Mouse (Mus musculus): ENCODE measurements at regions not wholly inside any gene's neighbourhood (a gene's known extent, or its start where the extent isn't known, plus 50 kb on each side); places are given as distances from the start of the nearest gene placed in this dataset.

DNA sequence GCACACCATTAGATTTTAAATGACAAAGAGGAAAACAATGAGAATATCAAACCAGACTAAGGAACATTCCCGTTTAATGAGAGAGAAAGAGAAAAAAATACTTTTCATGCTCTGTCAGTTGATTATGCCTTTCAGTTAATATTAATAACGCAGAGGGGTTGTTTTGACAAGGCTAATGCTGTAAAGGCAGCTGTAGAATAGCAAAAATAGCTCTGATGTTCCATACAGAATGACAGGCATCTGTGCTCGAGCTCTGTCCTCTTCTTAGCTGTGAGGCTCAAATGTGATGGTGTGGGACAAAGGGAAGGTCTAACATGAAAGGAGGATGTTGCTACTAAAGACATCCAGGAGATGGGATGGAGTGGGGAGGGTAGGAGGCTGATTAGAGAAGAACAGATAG lies 87.1 kb upstream of the Fam3c start:
- no peak for DNase-seq

DNA sequence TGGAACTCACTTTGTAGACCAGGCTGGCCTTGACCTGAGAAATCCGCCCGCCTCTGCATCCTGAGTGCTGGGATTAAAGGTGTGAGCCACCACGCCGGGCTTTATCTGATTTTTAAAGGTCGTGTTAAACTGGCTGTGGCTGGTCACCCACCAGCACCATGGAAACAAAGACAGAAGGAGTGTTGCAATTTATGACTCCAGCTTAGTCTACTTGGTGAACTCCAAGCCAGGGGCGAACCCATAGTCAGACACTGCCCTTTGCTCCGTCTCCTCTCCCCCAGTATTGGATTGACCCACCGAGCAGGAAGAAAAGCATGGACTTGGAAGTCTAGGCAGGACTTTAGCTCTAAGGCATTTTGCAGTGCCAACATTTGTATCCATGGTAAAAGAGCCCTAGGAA lies 86.5 kb upstream of the Fam3c start:
- DNase-seq = no peak

DNA sequence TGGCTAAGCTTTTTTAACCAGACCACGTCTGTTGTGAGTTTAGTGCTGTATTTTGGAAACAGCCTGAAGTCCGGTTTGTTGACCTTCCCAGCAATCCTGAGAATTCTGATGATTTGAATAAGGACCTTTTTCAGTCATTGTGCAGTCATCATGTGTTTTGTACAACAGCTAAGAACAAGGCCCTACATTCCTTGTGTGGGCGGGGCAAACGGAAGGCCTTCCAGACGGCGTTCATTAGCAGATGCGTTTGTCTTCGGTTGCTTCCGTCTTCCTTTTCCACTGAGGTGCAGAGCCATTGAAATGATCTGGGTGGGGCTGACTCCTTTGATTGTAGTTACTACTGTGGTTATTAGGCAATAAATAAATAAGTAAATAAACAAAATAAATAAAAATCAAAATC lies 83.8 kb upstream of the Fam3c start:
- DNase-seq = no peak

DNA sequence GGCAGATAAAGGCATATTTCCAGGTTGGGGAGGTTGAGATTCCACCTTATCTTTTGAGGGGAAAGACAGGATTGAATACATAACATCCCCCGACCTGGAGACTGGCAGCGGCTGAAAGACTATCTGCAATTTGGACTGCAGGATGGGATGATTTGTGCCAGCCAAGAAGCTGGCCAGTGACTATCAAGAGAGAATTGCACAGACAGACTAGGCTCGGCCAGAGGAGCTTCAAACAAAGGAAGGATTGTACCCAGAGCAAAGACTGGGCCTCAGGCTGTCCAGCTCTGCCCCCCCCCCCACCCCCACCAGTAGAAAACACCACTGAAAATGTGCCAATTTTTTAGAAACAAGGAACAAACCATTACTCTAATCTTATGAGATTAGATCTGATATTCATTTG lies 73.0 kb upstream of the Fam3c start:
- no peak for DNase-seq

DNA sequence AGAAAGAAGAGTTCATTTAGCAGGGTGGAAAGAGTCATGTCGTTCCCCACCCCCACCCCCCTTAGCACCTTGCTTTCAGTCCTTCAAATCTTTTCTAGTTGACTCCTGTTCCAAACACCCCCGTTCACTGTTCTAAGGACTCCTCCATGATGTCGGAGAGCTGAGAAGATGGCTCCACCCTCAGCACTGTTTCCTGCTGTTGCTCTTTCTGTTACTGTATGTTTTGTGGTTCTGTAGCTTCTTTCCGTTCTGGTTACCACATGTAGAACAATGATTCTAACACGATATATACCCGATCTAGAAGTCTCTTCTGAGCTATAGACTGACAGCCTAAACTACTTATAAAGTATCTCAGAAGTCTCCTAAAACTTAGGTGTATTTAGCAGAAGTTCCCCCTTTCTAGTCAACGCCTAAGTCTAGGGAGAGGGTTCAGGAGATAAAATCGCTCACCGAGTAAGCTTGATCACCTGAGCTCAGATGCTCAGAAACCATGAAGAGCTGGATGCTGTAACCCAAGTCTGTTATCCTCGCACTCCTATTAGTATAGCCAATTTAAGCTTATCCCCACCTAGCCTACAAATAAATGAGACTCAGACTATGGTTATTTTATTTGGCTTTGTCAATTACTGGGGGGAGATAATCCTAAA lies 68.2 kb upstream of the Fam3c start:
- peak; percentile 66 for DNase-seq

DNA sequence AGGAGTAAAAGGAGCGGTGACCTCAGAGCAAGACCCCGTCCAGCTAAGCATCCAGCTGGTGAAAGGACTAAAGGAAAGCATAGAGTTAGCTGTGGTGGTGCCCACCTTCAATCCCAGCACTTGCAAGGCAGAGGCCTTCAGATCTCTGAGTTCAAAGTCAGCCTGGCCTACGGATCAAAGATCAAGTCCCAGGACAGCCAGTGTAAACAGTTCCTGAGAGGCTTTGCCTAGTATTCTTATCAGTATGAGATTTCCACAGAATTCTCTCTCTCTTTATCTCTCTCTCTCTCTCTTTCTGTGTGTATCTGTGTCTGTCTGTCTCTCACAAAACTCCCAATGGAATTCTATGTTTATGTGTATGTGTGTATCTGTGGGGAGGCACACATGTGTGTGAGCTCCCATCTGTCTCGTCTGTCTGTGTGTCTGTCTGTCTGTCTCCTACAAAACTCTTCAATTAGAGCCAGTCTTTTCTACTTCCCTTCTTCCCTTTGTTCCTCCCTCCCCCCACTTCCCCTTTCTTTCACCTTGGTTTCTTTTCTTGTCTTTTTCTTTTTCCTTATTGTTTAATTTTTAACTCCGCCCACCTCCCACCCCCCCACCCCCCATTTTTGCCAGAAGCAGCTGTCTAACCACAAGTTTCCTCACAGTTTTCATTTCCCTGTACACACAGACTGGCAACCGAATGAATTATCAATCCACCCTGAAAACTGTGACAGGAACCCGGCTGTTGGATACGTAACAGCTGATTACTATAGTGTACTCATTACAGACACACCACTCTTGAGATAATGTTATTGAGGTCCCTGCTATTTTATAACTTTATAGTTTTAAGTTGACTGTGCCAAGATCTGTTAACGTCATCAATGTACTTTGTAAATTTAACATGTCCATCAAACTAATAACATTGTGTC lies 67.3 kb upstream of the Fam3c start:
- DNase-seq = peak; percentile 33

DNA sequence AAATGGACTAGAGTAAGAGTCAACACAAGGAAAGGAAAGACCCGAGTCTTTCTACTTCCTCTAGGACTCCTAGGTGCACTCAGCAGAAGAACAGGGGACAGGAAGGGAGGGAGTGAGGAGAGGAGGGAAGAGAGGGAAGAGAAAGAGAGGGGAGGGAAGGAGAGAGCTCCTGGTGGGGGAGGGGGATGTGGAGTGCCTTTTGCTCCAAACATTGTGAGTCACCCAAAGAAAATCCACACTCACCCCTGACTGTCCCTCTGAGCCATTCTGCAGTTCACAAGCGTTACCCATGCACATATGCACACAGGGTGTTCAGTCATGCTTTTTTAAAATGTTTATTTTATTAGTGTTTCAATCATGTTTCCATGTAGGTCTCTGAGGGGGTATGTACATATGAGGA lies 65.5 kb upstream of the Fam3c start:
- DNase-seq = no peak

DNA sequence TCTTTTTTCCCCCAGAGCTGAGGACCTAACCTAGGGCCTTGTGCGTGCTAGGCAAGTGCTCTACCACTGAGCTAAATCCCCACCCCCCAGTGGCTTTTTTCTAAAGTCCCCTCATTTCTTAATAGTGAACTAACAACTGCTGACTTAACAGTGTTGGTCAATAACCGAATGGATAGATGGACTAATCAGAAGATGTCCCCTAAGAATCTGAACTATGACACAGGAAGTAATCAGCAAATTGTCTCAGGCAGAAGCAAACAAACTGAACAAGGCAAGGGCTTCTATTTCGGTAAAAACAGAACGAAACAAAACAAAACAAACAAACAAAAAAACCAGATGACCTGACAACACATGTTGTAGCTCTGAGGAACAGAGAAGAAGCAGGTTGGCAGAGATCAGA lies 62.2 kb upstream of the Fam3c start:
- no peak for DNase-seq

DNA sequence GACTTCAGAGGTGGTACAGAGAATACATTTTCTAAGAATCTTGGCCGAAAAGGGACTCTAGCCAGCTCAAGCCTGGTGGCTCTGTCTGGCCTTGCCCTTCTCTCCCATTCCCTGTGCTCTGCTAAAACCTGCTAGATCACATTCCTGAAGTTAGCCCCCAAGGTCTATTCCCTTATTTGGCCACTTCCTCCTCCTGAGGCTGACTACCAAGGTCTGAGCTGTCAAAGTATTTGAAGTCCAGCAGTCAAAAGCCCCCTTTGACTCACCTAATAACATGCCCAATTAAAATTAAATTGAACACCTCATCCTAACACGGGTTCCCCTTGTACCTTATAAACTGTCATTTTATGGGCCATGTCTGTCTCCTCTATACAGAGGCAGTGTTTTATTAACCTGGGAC lies 61.1 kb upstream of the Fam3c start:
- no peak for DNase-seq

DNA sequence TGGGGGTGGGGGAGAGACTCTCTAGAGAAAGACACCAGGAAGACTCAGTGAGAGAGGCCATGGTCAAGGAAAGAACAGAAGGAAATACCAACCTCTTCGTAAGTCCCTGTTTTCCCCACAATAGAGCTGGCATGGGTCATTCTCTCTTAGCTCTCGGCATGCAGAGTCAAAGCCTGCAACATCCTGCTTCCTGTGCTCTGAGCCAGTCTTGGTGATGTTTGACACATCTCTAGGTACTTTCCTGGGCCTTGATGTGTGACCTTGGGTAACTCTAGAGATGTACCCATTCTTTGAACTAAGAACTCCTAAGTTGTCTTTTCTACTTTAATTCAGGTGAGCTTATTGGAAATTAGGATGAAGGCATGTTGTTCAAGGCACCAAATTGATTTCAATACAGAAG lies 55.8 kb upstream of the Fam3c start:
- no peak for DNase-seq

DNA sequence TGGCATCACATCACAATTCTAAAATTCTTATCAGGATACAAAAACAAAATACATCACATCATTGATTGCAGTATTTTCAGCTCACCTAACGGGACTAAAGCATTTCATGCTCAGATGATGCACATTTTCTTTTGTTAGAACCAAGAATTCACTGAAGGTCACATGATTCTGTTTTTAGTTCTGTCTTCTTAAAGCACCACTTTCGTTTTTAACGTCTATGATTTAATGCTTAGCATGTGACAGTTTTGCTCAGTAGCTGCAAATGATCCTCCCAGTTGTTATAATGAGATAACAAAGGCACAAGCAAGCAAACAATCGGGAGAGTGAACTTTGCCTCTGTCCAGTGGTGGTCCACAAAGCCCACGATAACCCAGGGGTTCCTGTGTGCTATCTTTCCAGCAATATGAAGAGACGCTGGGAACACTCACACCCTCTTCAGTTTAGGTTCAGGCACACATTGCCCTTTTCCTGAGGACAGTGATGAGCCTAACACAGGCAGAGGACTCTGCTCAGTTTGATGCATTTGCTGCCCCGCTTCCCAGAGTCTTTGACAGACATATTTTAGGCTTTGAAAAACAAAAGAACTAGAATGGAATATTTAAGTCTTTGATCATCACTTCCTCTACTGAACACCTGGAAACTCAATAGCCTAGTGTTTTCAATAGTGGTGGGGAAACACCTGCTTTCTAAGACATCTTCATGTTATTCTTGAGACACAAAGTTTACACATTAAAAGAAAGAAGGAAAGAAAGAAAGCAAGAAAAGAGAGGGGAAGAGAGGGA lies 53.0 kb upstream of the Fam3c start:
- peak; percentile 16 for DNase-seq
